Mouse (Mus musculus) cerebellum, postnatal 14 days (tissue): ENCODE results near the gene Mapk8ip1.

ENCODE experiments used
- DNase-seq, 2 experiments: peaks; one replicate each; pipeline ENCODE4 v3.0.0; 2021; ENCODE audit warnings: mixed read lengths in 2 of 2

Gene Mapk8ip1

GRCm38 (mm10) chr2:92401091-92401561 lies at the start of gene Mapk8ip1:
Gene Mapk8ip1, minus strand, starts transcription at chr2:92401263.
- DNase-seq, result peak; percentile 73 to 76

GRCm38 (mm10) chr2:92447121-92447740 lies 46.2 kb upstream of the Mapk8ip1 start:
- DNase-seq, result no peak

GRCm38 (mm10) chr2:92446656-92447055 lies 45.6 kb upstream of the Mapk8ip1 start:
- DNase-seq, result peak; percentile 40 to 68

GRCm38 (mm10) chr2:92445890-92446289 lies 44.8 kb upstream of the Mapk8ip1 start:
- no peak for DNase-seq

- DNase-seq, result no peak
Observed at GRCm38 (mm10) chr2:92444376-92444775, 43.3 kb upstream of the Mapk8ip1 start.

- DNase-seq, result no peak
Observed at GRCm38 (mm10) chr2:92443313-92443712, 42.2 kb upstream of the Mapk8ip1 start.

GRCm38 (mm10) chr2:92442419-92443001 lies 41.4 kb upstream of the Mapk8ip1 start:
- DNase-seq, result peak in 1 of 2 experiments; percentile 30

GRCm38 (mm10) chr2:92440432-92440831 lies 39.4 kb upstream of the Mapk8ip1 start:
- no peak for DNase-seq

GRCm38 (mm10) chr2:92438567-92438966 lies 37.5 kb upstream of the Mapk8ip1 start:
- DNase-seq, result no peak

- peak; percentile 93 to 94 for DNase-seq
Observed at GRCm38 (mm10) chr2:92437875-92438274, 36.8 kb upstream of the Mapk8ip1 start.

- no peak for DNase-seq
Observed at GRCm38 (mm10) chr2:92437366-92437765, 36.3 kb upstream of the Mapk8ip1 start.

- DNase-seq, result peak in 1 of 2 experiments; percentile 27
Observed at GRCm38 (mm10) chr2:92435023-92435422, 34.0 kb upstream of the Mapk8ip1 start.

- no peak for DNase-seq
Observed at GRCm38 (mm10) chr2:92434375-92434745, 33.3 kb upstream of the Mapk8ip1 start.

GRCm38 (mm10) chr2:92433578-92434374 lies 32.7 kb upstream of the Mapk8ip1 start, which contains the start of gene Cry2:
Gene Cry2, minus strand, starts transcription at chr2:92434043.
- peak; percentile 99 for DNase-seq

GRCm38 (mm10) chr2:92432299-92433295 lies 31.5 kb upstream of the Mapk8ip1 start:
- DNase-seq, result peak; percentile 69 to 84

GRCm38 (mm10) chr2:92431611-92432179 lies 30.6 kb upstream of the Mapk8ip1 start:
- DNase-seq, result peak; percentile 42 to 53

GRCm38 (mm10) chr2:92430723-92431541 lies 29.9 kb upstream of the Mapk8ip1 start:
- DNase-seq, result peak; percentile 73 to 77

GRCm38 (mm10) chr2:92430089-92430488 lies 29.0 kb upstream of the Mapk8ip1 start:
- DNase-seq, result no peak

GRCm38 (mm10) chr2:92427882-92428281 lies 26.8 kb upstream of the Mapk8ip1 start:
- DNase-seq, result peak; percentile 83 to 91

GRCm38 (mm10) chr2:92426426-92426825 lies 25.4 kb upstream of the Mapk8ip1 start:
- DNase-seq, result peak; percentile 55 to 62

- no peak for DNase-seq
Observed at GRCm38 (mm10) chr2:92425366-92425765, 24.3 kb upstream of the Mapk8ip1 start.
